Mouse (Mus musculus) Patski (cell line): ENCODE measurements around the gene Rad51. TPM values are rescaled to one million over a fixed set of nuclear protein-coding genes. Genes with fewer than 3 reads are reported as not detected.

Experiments
- ATAC-seq: fragments of 100-300 bp; one replicate; pipeline ENCODE4 v1.8.0; 2021
- CTCF ChIA-PET: fragments of 350-600 bp; sonication (Branson Sonifier 250); formaldehyde crosslinking; loops from one replicate; lab custom pipeline; 2022; ENCODE audit warnings: inconsistent platforms; lab: Charles Lee
- POLR2A ChIA-PET: fragments of 350-600 bp; sonication (Branson Sonifier 250); formaldehyde crosslinking; loops from one replicate; lab custom pipeline; 2022; ENCODE audit warnings: antibody characterized with exemption, inconsistent platforms; lab: Charles Lee
- DNase-seq: peaks from one replicate; pipeline ENCODE4 v3.0.0-alpha.2; 2011; ENCODE audit warnings: low read depth, low spot score
- H3K27me3 ChIP-seq: fragments of 371-371 bp; one replicate; pipeline ENCODE4 v1.5.1; 2021
- CTCF ChIP-seq: fragments of 100-300 bp; IDR thresholded peaks from one replicate; pipeline ENCODE4 v1.5.1; 2021
- in situ Hi-C: fragments of 300-500 bp; cut with MboI; formaldehyde crosslinking; loops from 3 replicates; pipeline ENCODE4 v1.11.1; 2018; ENCODE audit warnings: low pct_unique_long_range_greater_than_20kb, mixed read lengths
- polyA plus RNA-seq: library from polyadenylated mRNA; unstranded; gene quantifications from one replicate; pipeline ENCODE4 v1.2.3, GENCODE M21; 2021

Rad51 gene
- polyA plus RNA-seq, 1 experiment from 2014 or later: 24.6 TPM

- DNase-seq: no peak
- TF ChIP-seq CTCF: no peak
- no peaks in the 10 kb centered on the region for H3K27me3 ChIP-seq
- ChIA-PET CTCF (interaction anchor here (1.0 to 1.2 kb wide), 3 partner anchors 18 to 74 kb away, joined by 3 read pairs; no protein-coding TSS in a partner anchor), POLR2A (interaction anchor here (0.6 kb wide), 1 partner anchor 282 kb away, joined by 5 read pairs; no protein-coding TSS in a partner anchor)
- no peak for ATAC-seq
- in situ Hi-C loops: no loop called here
These were observed 83.9 kb downstream of the Rad51 start for GRCm38 (mm10) chr2:119196316-119197108.

Other genes with a start within 250 kb of the Rad51 start
- 22.9 TPM for gene Bahd1, start 212.4 kb upstream of the Rad51 start, polyA plus RNA-seq
- 32.3 TPM for gene Chst14, start 186.3 kb upstream of the Rad51 start, polyA plus RNA-seq
- gene Ccdc32, start 83.4 kb upstream of the Rad51 start, polyA plus RNA-seq: 26.6 TPM
- 5.2 TPM for gene Rpusd2, start 78.0 kb upstream of the Rad51 start, polyA plus RNA-seq
- gene Knl1, start 65.7 kb upstream of the Rad51 start, polyA plus RNA-seq: 9.3 TPM
- 31.7 TPM for gene Rmdn3, start 44.2 kb downstream of the Rad51 start, polyA plus RNA-seq
- 27.5 TPM for gene Gchfr, start 55.0 kb downstream of the Rad51 start, polyA plus RNA-seq
- gene Gm14137, start 61.7 kb downstream of the Rad51 start, polyA plus RNA-seq: 6.4 TPM
- 40.4 TPM for gene Zfyve19, start 95.8 kb downstream of the Rad51 start, polyA plus RNA-seq
- gene Dnajc17, start 96.0 kb downstream of the Rad51 start, polyA plus RNA-seq: 18.6 TPM
- not detected for gene Ppp1r14d, start 117.1 kb downstream of the Rad51 start, polyA plus RNA-seq
- gene Spint1, start 124.6 kb downstream of the Rad51 start, polyA plus RNA-seq: 4.5 TPM
- gene Rhov, start 158.5 kb downstream of the Rad51 start, polyA plus RNA-seq: 2.2 TPM
- 25.3 TPM for gene Vps18, start 175.9 kb downstream of the Rad51 start, polyA plus RNA-seq
- 3.2 TPM for gene Dll4, start 213.0 kb downstream of the Rad51 start, polyA plus RNA-seq
- 34.2 TPM for gene Chac1, start 238.4 kb downstream of the Rad51 start, polyA plus RNA-seq